In the genomic region with DNA sequence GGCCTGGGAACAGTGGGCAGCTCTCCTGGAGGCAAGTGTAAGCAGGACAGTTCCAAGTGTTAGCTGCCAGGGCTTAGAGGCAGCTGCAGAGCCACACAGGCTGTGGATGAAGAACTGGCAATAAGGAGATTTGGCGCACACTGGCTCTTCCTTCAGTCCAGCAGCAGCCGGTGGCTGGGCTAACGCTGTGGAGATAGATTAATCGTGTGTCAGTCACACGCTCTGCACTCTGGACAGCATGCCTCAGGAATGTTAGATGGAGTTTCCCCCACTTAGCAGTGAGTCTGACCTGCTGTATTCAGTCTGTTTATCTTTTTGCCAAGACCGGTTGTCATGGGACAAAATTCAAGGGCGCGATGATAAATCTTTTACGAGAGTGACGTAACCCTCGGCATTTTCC, we compare ENCODE assay signal across 9 mouse cellular contexts. TPM values are rescaled to one million over a fixed set of nuclear protein-coding genes. Genes with fewer than 3 reads are reported as not detected.
DNase-seq lines count a peak whose midpoint lies in the region; ATAC-seq and TF ChIP-seq lines count a peak whose summit lies in the region.
"Had no signal": no experiment of that assay in that cellular context is flagged by ENCODE, and none has a peak within 500 bp of the region (broad histone marks: within the 10 kb centered on the region; RNA-seq: fewer than 3 reads in every experiment).

No protein-coding gene starts in this region.

- ATAC-seq in G1E (ENCODE audit: extremely low read depth, insufficient number of reproducible peaks, low FRiP score, poor library complexity, severe bottlenecking), result peak; percentile 41

- intact Hi-C loops in heart, adult 2 months (cut with DNase I), result loop anchor here (1.0 kb wide), 1 partner anchor 11 kb away; no protein-coding TSS in a partner anchor

- TF ChIP-seq EP300 in heart, adult 2 months (IDR thresholded peaks at IDR 0.05; ENCODE audit: insufficient read depth, low read depth, low read length), result 0 out of 2 replicates have a peak, but pooled peaks have one; percentile 51

- no peak overlapping the region for H3K9ac ChIP-seq in heart, adult 2 months (ENCODE audit: low read depth, low read length)

- H3K27me3 ChIP-seq in G1E (ENCODE audit: insufficient read depth, low read length), result peaks cover 11% of the 10 kb centered on the region
- H3K27me3 ChIP-seq in heart, adult 2 months (ENCODE audit: control insufficient read depth, insufficient read depth, low read length), result no peaks in the 10 kb centered on the region

- peaks cover 5% of the 10 kb centered on the region for H3K79me2 ChIP-seq in heart, adult 2 months (replicated peaks; ENCODE audit: control insufficient read depth, insufficient read depth, low read length)

- peaks cover 53% of the 10 kb centered on the region for H3K4me1 ChIP-seq in G1E (ENCODE audit: insufficient read depth, low read depth, low read length)
- H3K4me1 ChIP-seq in heart, adult 2 months (ENCODE audit: control insufficient read depth, insufficient read depth, low read length), result peaks cover 24% of the 10 kb centered on the region

- no peak for TF ChIP-seq POLR2A in heart, adult 2 months (IDR thresholded peaks at IDR 0.05; ENCODE audit: insufficient read depth, low read depth, low read length)

- H3K4me3 ChIP-seq in G1E (ENCODE audit: low read depth, low read length), result peak overlapping the region; percentile 24; the same call in 1 of the 2 replicates
- no peak overlapping the region for H3K4me3 ChIP-seq in heart, adult 2 months

- H3K9me3 ChIP-seq in G1E (replicated peaks), result no peaks in the 10 kb centered on the region

- H3K36me3 ChIP-seq in G1E (replicated peaks), result no peaks in the 10 kb centered on the region
- peaks cover 10% of the 10 kb centered on the region for H3K36me3 ChIP-seq in heart, adult 2 months (ENCODE audit: control insufficient read depth, insufficient read depth, low read length)

- no peak overlapping the region; the same call in 1 of the 2 replicates for H3K27ac ChIP-seq in heart, adult 2 months
- H3K27ac ChIP-seq: macrophage had no signal

- 18% methylated on average over 11 of the region's 11 CpGs for WGBS in heart, adult 2 months

- TF ChIP-seq CTCF in G1E (IDR thresholded peaks at IDR 0.05; ENCODE audit: low read depth, low read length), result no peak
- no peak for TF ChIP-seq CTCF in heart, adult 2 months (IDR thresholded peaks at IDR 0.05)

- no peak for DNase-seq in G1E (ENCODE audit: low spot score)
- DNase-seq in adrenal gland, adult 8-10 months, result peak; percentile 74
- DNase-seq in heart, adult 2 months, result peak; percentile 37 to 64
- DNase-seq in kidney, adult 9 months, result peak; percentile 66
- peak; percentile 24 for DNase-seq in lung, postnatal 25 days (ENCODE audit: low spot score)
- no peak for DNase-seq in thymus, postnatal 36 days
- no peak for DNase-seq in left cerebral cortex, adult 9 months (ENCODE audit: low spot score in 2 of 2)
- DNase-seq in cerebellum, adult 9-11 months, result no peak

RNA-seq across cellular contexts. Expression of a gene that starts 35.9 kb away (rescaled TPM):
- total RNA-seq in G1E (2014; fragmentation: Nextera tagmentation), result 1.7 and 1.8 TPM in 2 replicates
- 2.0 and 2.4 TPM in 2 replicates for total RNA-seq in G1E (2017)
- 0.22 and 0.43 TPM in 2 replicates for polyA plus RNA-seq in G1E (2012)
- 10 to 100 TPM; 54.5 to 77.3 (median 65.8) TPM for total RNA-seq in adrenal gland, adult 8-10 months (2022)
- total RNA-seq in heart, adult 2 months (2021), result 10 to 100 TPM; 17.0 to 22.7 TPM
- polyA plus RNA-seq in heart, adult 2 months (2012; rRNA removed), result 9.6 and 18.2 TPM in 2 replicates

Comparison
In these comparisons a context has a peak if more than half of its experiments do, and no peak if none do; other contexts are left out.
1. DNase-seq: peak in adrenal gland, adult 8-10 months (single experiment), heart, adult 2 months (2 of 2), kidney, adult 9 months (single experiment) and lung, postnatal 25 days (single experiment); none in G1E (single experiment), thymus, postnatal 36 days (0 of 2), left cerebral cortex, adult 9 months (0 of 2) and cerebellum, adult 9-11 months (single experiment).
2. RNA of a gene that starts 35.9 kb away (total RNA-seq): 54.5 to 77.3 TPM in adrenal gland, adult 8-10 months and 17.0 to 22.7 TPM in heart, adult 2 months; 1.7 to 2.4 TPM in G1E; every median in the first group is over 4 times any median in the second.